Mouse (Mus musculus) forelimb bud, embryonic 11.5 days (tissue): Measurements from ENCODE around the gene Disp1.

ENCODE experiments used
- DNase-seq: peaks from one replicate; pipeline ENCODE4 v3.0.0-alpha.2; 2012; ENCODE audit warnings: low read depth, low spot score

Gene Disp1

DNA sequence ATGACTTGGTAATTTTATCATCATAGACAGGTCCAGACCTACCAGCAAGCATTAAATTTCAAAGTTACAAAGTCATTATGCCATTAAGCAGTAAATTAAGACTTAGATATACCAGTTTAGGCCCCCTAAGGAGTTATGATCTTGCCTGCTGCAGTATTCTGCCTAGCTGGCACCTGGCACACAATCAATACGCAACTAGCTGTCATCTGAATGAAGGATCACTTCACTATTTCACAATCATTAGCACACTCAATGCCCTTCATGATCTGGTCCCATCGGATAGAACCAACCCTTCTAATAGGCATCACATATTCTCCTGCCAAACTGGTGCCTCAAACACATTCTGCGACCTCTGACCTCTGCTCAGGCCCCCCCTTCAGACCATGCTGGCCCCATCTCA lies 14.2 kb downstream of the Disp1 start:
- DNase-seq = no peak

DNA sequence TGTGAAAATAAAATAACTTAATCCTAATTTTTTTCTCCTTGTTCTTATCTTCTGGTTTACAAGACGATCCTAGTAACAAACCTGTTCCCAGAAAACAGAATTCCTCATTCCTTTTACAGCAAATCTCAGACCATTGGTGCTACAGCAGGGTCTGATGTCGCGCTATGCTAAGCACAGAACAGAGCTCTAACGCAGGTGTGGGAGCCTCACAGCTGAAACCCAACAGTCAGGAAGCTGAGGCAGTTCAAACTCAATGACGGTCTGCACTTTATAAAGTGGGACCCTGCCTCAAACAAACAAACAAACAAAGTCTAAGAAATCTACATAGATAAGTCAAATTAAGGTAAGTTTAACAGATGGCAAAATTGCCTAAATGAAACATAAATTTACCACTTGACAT lies 20.4 kb downstream of the Disp1 start:
- no peak for DNase-seq

- no peak for DNase-seq
Measured at GRCm38 (mm10) chr1:183194763-183195162, 26.6 kb downstream of the Disp1 start.

GRCm38 (mm10) chr1:183194151-183194550 lies 27.2 kb downstream of the Disp1 start:
- no peak for DNase-seq

DNA sequence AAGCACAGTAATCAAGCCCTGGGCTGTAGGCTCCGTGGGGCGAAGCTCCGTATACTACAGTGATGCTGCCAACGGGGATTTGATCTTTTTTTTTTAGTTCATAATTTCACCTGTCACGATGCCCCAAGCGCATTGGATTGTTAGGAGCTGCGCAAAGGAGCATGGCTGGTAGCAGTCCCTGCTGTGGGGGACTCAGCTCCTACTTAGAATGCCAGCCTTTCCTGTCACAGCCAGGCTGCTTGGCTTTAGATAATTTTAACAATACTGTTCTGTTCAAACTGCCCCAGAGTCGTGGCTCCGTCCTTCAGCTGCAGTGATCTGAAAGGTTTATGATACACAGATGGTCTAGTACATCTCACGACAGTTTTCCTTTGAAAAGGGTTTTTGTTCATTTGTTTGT lies 29.9 kb downstream of the Disp1 start:
- DNase-seq = no peak

GRCm38 (mm10) chr1:183190456-183190855 lies 30.9 kb downstream of the Disp1 start:
- no peak for DNase-seq

GRCm38 (mm10) chr1:183189014-183189662 lies 32.2 kb downstream of the Disp1 start:
- DNase-seq = peak; percentile 88

- DNase-seq = peak; percentile 61
Measured at GRCm38 (mm10) chr1:183188115-183189013, 33.0 kb downstream of the Disp1 start.

DNA sequence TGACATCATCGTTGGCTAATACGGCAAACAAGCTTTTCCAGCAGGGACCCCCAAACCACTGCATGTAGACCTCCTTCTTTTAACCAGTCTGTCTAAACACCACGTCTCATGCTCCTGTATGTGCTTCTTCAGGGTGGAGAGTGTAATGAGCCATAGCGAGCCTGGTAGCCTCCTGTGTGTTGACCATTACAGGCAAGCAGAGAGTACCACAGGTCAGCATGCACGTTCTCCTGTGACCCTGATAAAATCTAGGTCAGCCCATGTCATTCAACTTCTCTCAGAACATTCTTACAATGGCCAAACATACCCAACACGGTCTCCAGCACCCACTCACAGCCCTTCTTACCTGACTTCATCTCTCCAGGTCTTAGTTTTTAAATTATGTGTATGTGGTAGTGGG lies 35.8 kb downstream of the Disp1 start:
- DNase-seq = no peak

DNA sequence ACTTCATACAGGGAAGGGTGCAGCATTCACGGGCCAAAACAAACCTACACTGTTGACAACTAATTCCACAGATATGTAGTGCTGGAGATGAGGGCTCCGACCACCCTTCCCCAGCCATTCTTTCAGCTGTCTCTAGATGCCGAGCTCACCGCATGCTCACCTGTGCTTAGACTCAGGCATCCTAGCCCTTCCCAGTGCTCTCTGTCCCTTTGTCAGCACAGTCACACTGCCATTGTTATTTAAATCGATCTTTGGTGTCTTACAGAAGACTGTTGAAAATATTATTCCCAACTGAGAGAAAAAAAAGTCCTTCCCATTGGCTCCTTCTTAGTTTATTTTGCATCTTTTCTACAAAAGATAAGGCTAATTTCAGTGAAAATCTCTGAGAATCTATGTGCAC lies 36.6 kb downstream of the Disp1 start:
- no peak for DNase-seq

- DNase-seq = no peak
Measured at GRCm38 (mm10) chr1:183183565-183183964, 37.8 kb downstream of the Disp1 start.

GRCm38 (mm10) chr1:183182641-183183414 lies 38.5 kb downstream of the Disp1 start:
- DNase-seq = no peak

- DNase-seq = peak; percentile 56
Measured at GRCm38 (mm10) chr1:183181030-183181395, 40.3 kb downstream of the Disp1 start.

- no peak for DNase-seq
Measured at GRCm38 (mm10) chr1:183180301-183181029, 40.9 kb downstream of the Disp1 start.

DNA sequence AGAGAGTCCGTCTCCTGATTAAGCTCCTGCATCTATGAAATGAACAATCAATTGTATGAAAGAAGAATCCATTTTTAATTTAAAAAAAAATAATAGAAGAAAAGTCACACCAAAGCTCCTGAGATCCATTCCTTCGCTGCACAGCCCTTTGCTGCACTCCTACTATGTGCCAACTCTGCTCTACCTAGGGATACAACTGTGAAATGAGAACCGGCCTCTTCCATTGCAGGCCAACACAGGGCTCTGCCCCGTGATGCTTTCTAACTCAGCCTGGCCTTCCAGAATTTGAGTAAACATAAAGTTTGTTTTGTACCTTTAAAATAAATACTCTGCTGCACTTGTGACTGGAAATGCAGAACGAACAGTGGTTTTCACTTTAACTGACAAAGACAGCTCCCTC lies 42.0 kb downstream of the Disp1 start:
- no peak for DNase-seq

- DNase-seq = no peak
Measured at GRCm38 (mm10) chr1:183175236-183175635, 46.1 kb downstream of the Disp1 start.

DNA sequence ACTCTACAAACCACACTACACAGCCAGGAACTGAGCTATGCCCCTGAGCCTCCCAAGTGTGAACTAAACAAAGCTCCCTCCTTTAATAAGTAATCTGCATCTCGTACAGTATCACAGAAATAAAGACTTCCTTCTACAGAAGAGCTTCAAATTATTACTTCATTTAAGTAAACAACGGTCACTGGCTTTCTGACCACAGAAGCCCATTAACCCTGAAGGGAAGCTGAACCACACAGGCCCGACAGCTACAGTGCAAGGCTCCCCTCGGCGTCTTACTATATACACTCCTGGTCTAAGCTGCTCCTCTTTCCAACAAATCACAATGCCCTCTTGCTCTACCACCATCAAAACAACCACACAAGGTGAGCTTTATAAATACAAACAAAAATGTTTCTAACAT lies 50.2 kb downstream of the Disp1 start:
- DNase-seq = no peak

DNA sequence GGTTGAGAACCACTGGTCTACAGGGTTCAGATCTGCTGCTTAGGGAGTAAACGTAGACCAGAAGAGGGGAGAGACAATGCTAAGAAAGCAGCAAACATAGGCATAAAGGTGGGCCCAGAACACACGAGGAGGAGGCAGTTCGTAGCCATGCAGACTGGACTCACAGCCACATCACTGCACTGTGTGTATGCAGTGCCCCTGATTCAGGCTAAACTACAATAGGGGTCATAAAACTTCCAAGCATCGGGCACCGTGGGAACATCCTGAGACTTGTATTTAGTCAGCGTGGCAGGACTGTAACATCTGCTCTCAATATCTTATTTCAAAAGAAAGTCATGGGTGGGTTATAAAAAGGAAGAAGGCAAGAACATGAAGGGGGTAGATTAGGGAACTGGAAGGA lies 52.9 kb downstream of the Disp1 start:
- no peak for DNase-seq

GRCm38 (mm10) chr1:183167776-183168175 lies 53.5 kb downstream of the Disp1 start:
- DNase-seq = no peak

- DNase-seq = no peak
Measured at GRCm38 (mm10) chr1:183166700-183167099, 54.6 kb downstream of the Disp1 start.

- DNase-seq = no peak
Measured at GRCm38 (mm10) chr1:183164648-183165071, 56.7 kb downstream of the Disp1 start.

DNA sequence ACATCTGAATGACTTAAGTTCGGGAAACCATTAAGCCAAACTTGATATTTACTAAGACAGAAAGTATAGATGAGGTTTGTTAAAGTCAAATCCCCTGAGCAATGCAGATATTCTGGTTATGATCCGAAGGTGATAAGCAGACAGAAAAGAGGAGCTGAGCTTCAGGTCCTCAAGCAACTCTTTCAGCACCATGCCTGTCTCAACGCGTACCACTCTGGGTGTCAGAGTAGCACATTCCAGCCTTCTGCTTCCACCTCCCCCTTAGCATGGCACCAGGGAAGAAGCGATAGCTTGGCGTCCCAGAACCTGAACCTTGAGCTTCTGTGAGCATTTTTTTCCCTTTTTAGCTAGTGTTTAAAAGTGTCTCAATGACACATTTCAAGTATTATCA lies 57.1 kb downstream of the Disp1 start:
- no peak for DNase-seq
